Mouse (Mus musculus): ENCODE measurements around the gene Snap25.

Gene Snap25

GRCm38 (mm10) chr2:136811331-136811730 lies 98.1 kb downstream of the Snap25 start:
- DNase-seq (ENCODE audit: low read depth), result no peak

- DNase-seq (ENCODE audit: low read depth), result no peak
Observed at GRCm38 (mm10) chr2:136816717-136817400, 103.6 kb downstream of the Snap25 start.

GRCm38 (mm10) chr2:136823751-136824716 lies 110.8 kb downstream of the Snap25 start:
- no peak for DNase-seq (ENCODE audit: low read depth)

GRCm38 (mm10) chr2:136827612-136828011 lies 114.4 kb downstream of the Snap25 start:
- no peak for DNase-seq (ENCODE audit: low read depth)
